Mouse (Mus musculus) stomach, postnatal 0 days (tissue): ENCODE data around the gene Aff4.

Source experiments
- CTCF ChIP-seq: IDR thresholded peaks from 2 replicates; pipeline ENCODE4 v1.5.1; 2016; ENCODE audit warnings: antibody characterized with exemption, low read depth, mild to moderate bottlenecking, moderate library complexity
- EP300 ChIP-seq: optimal IDR thresholded peaks from 2 replicates; pipeline ENCODE3; 2016; ENCODE audit warnings: antibody characterized with exemption

DNA sequence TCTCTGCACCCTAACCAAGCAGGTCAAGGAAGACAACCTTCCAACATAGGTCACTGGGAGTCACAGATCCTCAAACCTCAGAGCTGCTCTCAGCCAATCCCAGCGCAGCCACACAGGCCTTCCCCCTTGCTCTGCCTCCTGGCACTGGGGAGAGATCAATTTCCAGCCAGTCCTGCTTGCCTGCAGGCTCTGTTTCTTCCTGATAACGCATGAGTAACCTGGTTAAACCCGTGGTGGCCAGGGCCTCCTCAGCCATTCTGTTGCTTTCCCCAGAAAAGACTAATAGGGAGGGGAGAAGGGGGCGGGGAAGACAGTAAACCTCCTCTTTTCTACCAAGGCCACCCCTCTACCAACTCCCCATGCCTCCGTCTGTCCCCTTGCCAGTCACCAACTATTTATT is 111.1 kb downstream of the Aff4 start:
- TF ChIP-seq CTCF (no peak), EP300 (no peak)
